Mouse (Mus musculus) bone marrow macrophage, adult 2 months (primary cell): ENCODE measurements around the gene Ube2c.

Experiments
- CTCF ChIP-seq: IDR thresholded peaks from 2 replicates; pipeline ENCODE4 v1.5.1; 2012; ENCODE audit warnings: low read depth, mild to moderate bottlenecking, low read length, moderate library complexity
- POLR2A ChIP-seq: IDR thresholded peaks from 2 replicates; pipeline ENCODE4 v1.6.1; 2012; ENCODE audit warnings: mild to moderate bottlenecking, low read depth, low read length, borderline replicate concordance

DNA sequence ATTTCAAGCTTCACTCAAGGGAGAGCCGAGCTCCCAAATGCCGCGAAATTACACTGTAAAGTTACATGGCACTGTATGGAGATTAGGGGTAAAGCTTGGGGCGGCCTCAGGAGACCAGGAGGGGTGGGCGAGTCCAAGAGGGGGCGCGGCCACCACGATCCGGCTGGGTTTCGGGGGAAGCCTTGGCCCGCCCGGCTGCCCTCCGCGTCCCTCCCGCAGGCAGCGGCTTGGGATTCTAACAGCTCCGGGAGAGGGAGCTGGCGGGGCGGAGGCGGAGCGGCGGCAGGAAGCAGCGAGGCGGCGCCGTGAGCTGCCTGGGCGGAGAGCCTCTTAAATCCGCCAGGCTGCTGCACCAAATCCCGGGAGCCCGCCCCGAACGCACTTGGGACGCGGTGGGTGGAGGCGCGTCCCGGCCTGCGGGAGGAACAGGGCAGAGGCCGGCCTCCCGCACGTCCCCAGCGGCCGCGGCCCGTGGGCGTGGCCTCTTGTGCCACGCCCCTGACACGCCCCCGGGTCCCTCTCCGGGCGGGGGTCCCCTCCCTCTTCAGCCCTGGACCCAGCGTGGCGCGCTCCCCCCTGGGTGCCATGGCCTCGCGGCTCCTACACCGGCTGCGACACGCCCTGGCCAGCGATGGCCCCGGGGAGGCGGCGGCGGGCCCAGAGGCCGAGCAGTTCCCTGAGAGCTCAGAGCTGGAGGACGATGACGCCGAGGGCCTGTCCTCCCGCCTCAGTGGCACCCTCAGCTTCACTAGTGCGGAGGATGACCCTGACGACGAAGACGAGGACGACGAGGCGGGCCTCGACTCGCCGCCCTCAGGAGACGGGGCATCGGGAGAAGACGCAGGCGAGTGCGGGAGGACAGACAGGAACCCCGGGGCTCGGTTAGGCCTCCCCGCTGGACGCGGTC is 16.0 kb downstream of the Ube2c start, which contains the start of gene Snx21:
- TF ChIP-seq CTCF (no peak), POLR2A (no peak)
